ENCODE assay signal across 8 mouse cellular contexts in the genomic region with DNA sequence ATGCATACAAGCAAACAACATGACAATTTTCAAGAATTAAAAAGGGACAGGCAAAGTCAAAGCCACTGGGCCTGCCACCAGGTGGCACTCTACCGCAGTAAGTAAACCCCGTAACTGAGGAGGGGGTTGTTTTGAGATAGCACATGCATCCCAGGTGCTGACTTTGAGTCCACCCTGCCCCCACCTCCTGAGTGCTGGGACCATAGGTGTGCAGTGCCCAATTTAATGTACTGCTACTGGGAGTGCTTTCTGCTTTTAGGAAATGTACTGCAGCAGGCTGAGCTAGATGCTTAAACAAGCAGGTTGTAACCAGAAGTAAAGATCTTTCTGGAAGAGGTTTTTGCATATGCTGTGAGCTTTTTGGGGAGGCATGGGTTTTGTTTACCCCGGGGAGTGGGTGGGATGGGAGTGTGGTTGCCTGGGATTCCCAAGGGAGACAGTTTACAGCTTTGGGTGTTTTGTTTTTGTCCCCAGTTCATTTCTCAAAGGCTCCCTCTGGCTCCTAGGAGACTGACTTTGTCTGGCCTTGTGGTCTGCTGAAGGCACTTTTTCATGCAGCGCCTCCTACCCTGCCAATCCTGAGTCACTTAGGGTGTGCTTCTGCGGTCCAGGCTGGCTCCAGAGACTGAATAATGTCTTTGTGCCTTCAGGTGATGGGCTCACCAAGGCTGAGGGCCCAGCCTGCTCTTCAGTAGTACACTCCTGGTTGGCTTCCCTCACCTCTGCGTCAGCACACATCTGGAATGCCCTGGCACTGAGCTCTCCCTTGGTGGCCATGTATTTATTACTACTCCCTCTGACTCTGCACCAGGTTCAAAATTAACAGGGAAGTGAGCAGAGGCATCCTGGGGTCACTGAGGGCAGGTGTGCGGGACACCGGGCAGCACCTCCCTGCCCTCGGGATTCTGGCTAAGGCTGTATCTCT. TPM values are rescaled to one million over a fixed set of nuclear protein-coding genes. Genes with fewer than 3 reads are reported as not detected.
DNase-seq lines count a peak whose midpoint lies in the region; ATAC-seq and TF ChIP-seq lines count a peak whose summit lies in the region.

No protein-coding gene starts in this region.

- peaks cover 31% of the 10 kb centered on the region for H3K36me3 ChIP-seq in intestine, postnatal 0 days (ENCODE audit: control insufficient read depth, insufficient read depth)
- peaks cover 32% of the 10 kb centered on the region for H3K36me3 ChIP-seq in intestine, embryonic 15.5 days
- H3K36me3 ChIP-seq in embryonic facial prominence, embryonic 14.5 days (ENCODE audit: control insufficient read depth, insufficient read depth, low read length), result peaks cover 47% of the 10 kb centered on the region
- peaks cover 13% of the 10 kb centered on the region; the same call in 1 of the 2 replicates for H3K36me3 ChIP-seq in limb, embryonic 11.5 days (ENCODE audit: control insufficient read depth, insufficient read depth, low read length)

- no peak overlapping the region for H3K9ac ChIP-seq in intestine, postnatal 0 days (ENCODE audit: low read depth, low read length)
- no peak overlapping the region for H3K9ac ChIP-seq in intestine, embryonic 15.5 days
- no peak overlapping the region for H3K9ac ChIP-seq in embryonic facial prominence, embryonic 14.5 days (ENCODE audit: low read depth, low read length)
- H3K9ac ChIP-seq in limb, embryonic 11.5 days (ENCODE audit: low read length), result no peak overlapping the region

- no peak for ATAC-seq in intestine, postnatal 0 days
- ATAC-seq in intestine, embryonic 15.5 days, result no peak
- ATAC-seq in embryonic facial prominence, embryonic 14.5 days (ENCODE audit: low read depth), result no peak
- no peak for ATAC-seq in limb, embryonic 11.5 days (ENCODE audit: insufficient number of reproducible peaks, low FRiP score, low TSS enrichment, low read depth)

- H3K4me3 ChIP-seq in intestine, postnatal 0 days (ENCODE audit: low read depth, low read length), result no peak overlapping the region
- no peak overlapping the region for H3K4me3 ChIP-seq in intestine, embryonic 15.5 days (replicated peaks)
- no peak overlapping the region for H3K4me3 ChIP-seq in embryonic facial prominence, embryonic 14.5 days (ENCODE audit: low read depth, low read length)
- H3K4me3 ChIP-seq in limb, embryonic 11.5 days (ENCODE audit: low read depth, low read length), result no peak overlapping the region

- H3K4me1 ChIP-seq in intestine, postnatal 0 days (replicated peaks; ENCODE audit: control insufficient read depth, insufficient read depth, low read length), result 0 out of 2 replicates have a peak, but pooled peaks cover 5% of the 10 kb centered on the region
- H3K4me1 ChIP-seq in intestine, embryonic 15.5 days (replicated peaks), result peaks cover 52% of the 10 kb centered on the region
- H3K4me1 ChIP-seq in embryonic facial prominence, embryonic 14.5 days (ENCODE audit: control insufficient read depth, insufficient read depth, low read length), result peaks cover 26% of the 10 kb centered on the region
- peaks cover 15% of the 10 kb centered on the region; the same call in 1 of the 2 replicates for H3K4me1 ChIP-seq in limb, embryonic 11.5 days (ENCODE audit: control insufficient read depth, insufficient read depth, low read length)

- H3K4me2 ChIP-seq in intestine, postnatal 0 days (replicated peaks; ENCODE audit: low read depth), result no peak overlapping the region
- H3K4me2 ChIP-seq in intestine, embryonic 15.5 days (replicated peaks), result no peak overlapping the region
- H3K4me2 ChIP-seq in embryonic facial prominence, embryonic 14.5 days (ENCODE audit: low read depth, low read length), result no peak overlapping the region
- no peak overlapping the region for H3K4me2 ChIP-seq in limb, embryonic 11.5 days (ENCODE audit: low read depth, severe bottlenecking)

- no peaks in the 10 kb centered on the region for H3K9me3 ChIP-seq in intestine, postnatal 0 days (ENCODE audit: control insufficient read depth)
- H3K9me3 ChIP-seq in intestine, embryonic 15.5 days, result no peaks in the 10 kb centered on the region
- no peaks in the 10 kb centered on the region for H3K9me3 ChIP-seq in embryonic facial prominence, embryonic 14.5 days (ENCODE audit: control insufficient read depth, low read length)
- no peaks in the 10 kb centered on the region for H3K9me3 ChIP-seq in limb, embryonic 11.5 days (ENCODE audit: control insufficient read depth, low read length)

- DNase-seq in CD4-positive helper T cell, adult 2 months (ENCODE audit: low read depth, low spot score), result peak; percentile 57
- DNase-seq in T-cell, adult 2 months (ENCODE audit: low spot score), result peak; percentile 52
- peak; percentile 73 for DNase-seq in embryonic facial prominence, embryonic 14.5 days (ENCODE audit: low spot score)
- peak; percentile 73 for DNase-seq in limb, embryonic 11.5 days (ENCODE audit: low spot score)
- DNase-seq in right cerebral cortex, postnatal 4 days, result peak; percentile 77
- DNase-seq in gastrocnemius, postnatal 25 days, result no peak

- H3K27me3 ChIP-seq in intestine, postnatal 0 days (replicated peaks; ENCODE audit: control insufficient read depth, insufficient read depth, low read length), result no peaks in the 10 kb centered on the region
- no peaks in the 10 kb centered on the region for H3K27me3 ChIP-seq in intestine, embryonic 15.5 days (replicated peaks)
- H3K27me3 ChIP-seq in embryonic facial prominence, embryonic 14.5 days (replicated peaks; ENCODE audit: control insufficient read depth, insufficient read depth, low read length), result no peaks in the 10 kb centered on the region
- no peaks in the 10 kb centered on the region for H3K27me3 ChIP-seq in limb, embryonic 11.5 days (ENCODE audit: control insufficient read depth, insufficient read depth, low read length)

- TF ChIP-seq CTCF in intestine, postnatal 0 days (IDR thresholded peaks at IDR 0.05; ENCODE audit: low read depth), result peak; percentile 83

- no peak overlapping the region for H3K27ac ChIP-seq in intestine, postnatal 0 days (ENCODE audit: low read depth, low read length)
- H3K27ac ChIP-seq in intestine, embryonic 15.5 days, result no peak overlapping the region
- no peak overlapping the region for H3K27ac ChIP-seq in embryonic facial prominence, embryonic 14.5 days (replicated peaks; ENCODE audit: low read depth, low read length)
- H3K27ac ChIP-seq in limb, embryonic 11.5 days (replicated peaks; ENCODE audit: low read depth, low read length), result no peak overlapping the region

- 58% methylated on average over 9 of the region's 9 CpGs for WGBS in intestine, postnatal 0 days
- WGBS in intestine, embryonic 15.5 days, result 59% methylated on average over 9 of the region's 9 CpGs
- 57% methylated on average over 9 of the region's 9 CpGs for WGBS in embryonic facial prominence, embryonic 14.5 days
- WGBS in limb, embryonic 11.5 days, result 58% methylated on average over 9 of the region's 9 CpGs

RNA-seq across cellular contexts. Expression of gene Ttyh2, which starts 2.2 kb away (rescaled TPM):
- 73.4 and 80.0 TPM in 2 replicates for polyA plus RNA-seq in intestine, postnatal 0 days (2015; fragmentation: Nextera tagmentation; extraction: Ambion mirVana)
- polyA plus RNA-seq in intestine, embryonic 15.5 days (2015; fragmentation: Nextera tagmentation; extraction: Ambion mirVana), result 28.5 and 31.5 TPM in 2 replicates
- 37.7 and 41.1 TPM in 2 replicates for polyA plus RNA-seq in embryonic facial prominence, embryonic 14.5 days (2014; fragmentation: Nextera tagmentation; extraction: Ambion mirVana)
- polyA plus RNA-seq in limb, embryonic 11.5 days (2014; fragmentation: Nextera tagmentation; extraction: Ambion mirVana), result 9.5 and 10.0 TPM in 2 replicates
- total RNA-seq in gastrocnemius, postnatal 25 days (2021), result 10 to 100 TPM; 17.9 to 20.1 TPM

RNA-seq across cellular contexts. Expression of gene Rpl38, which starts 4.7 kb away (rescaled TPM):
- polyA plus RNA-seq in intestine, postnatal 0 days (2015; fragmentation: Nextera tagmentation; extraction: Ambion mirVana), result 922 and 935 TPM in 2 replicates
- 1,066 and 1,145 TPM in 2 replicates for polyA plus RNA-seq in intestine, embryonic 15.5 days (2015; fragmentation: Nextera tagmentation; extraction: Ambion mirVana)
- 1,079 and 1,191 TPM in 2 replicates for polyA plus RNA-seq in embryonic facial prominence, embryonic 14.5 days (2014; fragmentation: Nextera tagmentation; extraction: Ambion mirVana)
- 1,033 and 1,082 TPM in 2 replicates for polyA plus RNA-seq in limb, embryonic 11.5 days (2014; fragmentation: Nextera tagmentation; extraction: Ambion mirVana)
- 100 to 1,000 TPM; 462 to 524 TPM for total RNA-seq in gastrocnemius, postnatal 25 days (2021)

RNA-seq across cellular contexts. Expression of gene Dnaic2, which starts 54.2 kb away (rescaled TPM):
- polyA plus RNA-seq in intestine, postnatal 0 days (2015; fragmentation: Nextera tagmentation; extraction: Ambion mirVana), result 0.12 and 0.22 TPM in 2 replicates
- polyA plus RNA-seq in intestine, embryonic 15.5 days (2015; fragmentation: Nextera tagmentation; extraction: Ambion mirVana), result 0.21 and 0.29 TPM in 2 replicates
- 2.2 and 4.6 TPM in 2 replicates for polyA plus RNA-seq in embryonic facial prominence, embryonic 14.5 days (2014; fragmentation: Nextera tagmentation; extraction: Ambion mirVana)
- 0.20 TPM in 1 of 2 replicates, not detected in the other for polyA plus RNA-seq in limb, embryonic 11.5 days (2014; fragmentation: Nextera tagmentation; extraction: Ambion mirVana)
- total RNA-seq in gastrocnemius, postnatal 25 days (2021), result under 1 TPM; 0.24 to 0.61 TPM
